Mouse (Mus musculus) kidney, postnatal 0 days (tissue): ENCODE measurements around the gene Fbxo5. TPM values are rescaled to one million over a fixed set of nuclear protein-coding genes. Genes with fewer than 3 reads are reported as not detected.

Source experiments
- ATAC-seq: fragments of 200-750 bp; cut with Nextera tagmentation; replicated peaks from 2 replicates; pipeline ENCODE4 v1.8.0; 2017; ENCODE audit warnings: low read depth, moderate number of reproducible peaks, moderate TSS enrichment, moderate library complexity; ENCODE audit not compliant: low FRiP score
- DNase-seq: peaks from one replicate; pipeline ENCODE4 v3.0.0-alpha.2; 2016; ENCODE audit warnings: low spot score
- H3K27ac ChIP-seq: fragments of 300-500 bp; sonication (generic); 2 replicates; pipeline ENCODE4 v1.5.1; 2014; ENCODE audit warnings: mild to moderate bottlenecking
- H3K27me3 ChIP-seq: fragments of 300-500 bp; sonication (generic); 2 replicates; pipeline ENCODE4 v1.6.1; 2014; ENCODE audit warnings: low read length, mixed read lengths; ENCODE audit not compliant: insufficient read depth
- H3K36me3 ChIP-seq: fragments of 300-500 bp; sonication (generic); 2 replicates; pipeline ENCODE4 v1.6.1; 2014; ENCODE audit warnings: low read length, mixed read lengths; ENCODE audit not compliant: insufficient read depth
- H3K4me1 ChIP-seq: fragments of 300-500 bp; sonication (generic); replicated peaks from 2 replicates; pipeline ENCODE4 v1.6.1; 2014; ENCODE audit warnings: antibody characterized with exemption, low read length, mixed read lengths; ENCODE audit not compliant: insufficient read depth
- H3K4me2 ChIP-seq: fragments of 300-500 bp; sonication (generic); 2 replicates; pipeline ENCODE4 v1.6.1; 2014; ENCODE audit warnings: mild to moderate bottlenecking, low read length, moderate library complexity, mixed read lengths
- H3K4me3 ChIP-seq: fragments of 300-500 bp; sonication (generic); replicated peaks from 2 replicates; pipeline ENCODE4 v1.5.1; 2014; ENCODE audit warnings: low read depth, low read length
- H3K9ac ChIP-seq: fragments of 300-500 bp; sonication (generic); 2 replicates; pipeline ENCODE4 v1.6.1; 2014; ENCODE audit warnings: low read depth, low read length
- H3K9me3 ChIP-seq: fragments of 300-500 bp; sonication (generic); replicated peaks from 2 replicates; pipeline ENCODE4 v1.6.1; 2016; ENCODE audit warnings: low read length, inconsistent platforms, mixed read lengths
- CTCF ChIP-seq: IDR thresholded peaks from 2 replicates; pipeline ENCODE4 v1.5.1; 2016; ENCODE audit warnings: antibody characterized with exemption, low read depth, mild to moderate bottlenecking, moderate library complexity
- WGBS: fragments of 180-500 bp; shearing (Covaris S2); extraction: QIAGEN DNeasy Blood & Tissue Kit; methylation state at CpG from one replicate; pipeline ENCODE4 v1.1.7; 2014; 5-methylcytosine and 5-hydroxymethylcytosine counted together
- polyA plus RNA-seq: library from polyadenylated mRNA; unstranded; fragments of >200 nt; fragmentation: Nextera tagmentation; extraction: Ambion mirVana; gene quantifications from 2 replicates; pipeline ENCODE4 v1.2.1, GENCODE M21; 2015

The Fbxo5 gene
- 29.3 and 38.3 TPM in 2 replicates for polyA plus RNA-seq

DNA sequence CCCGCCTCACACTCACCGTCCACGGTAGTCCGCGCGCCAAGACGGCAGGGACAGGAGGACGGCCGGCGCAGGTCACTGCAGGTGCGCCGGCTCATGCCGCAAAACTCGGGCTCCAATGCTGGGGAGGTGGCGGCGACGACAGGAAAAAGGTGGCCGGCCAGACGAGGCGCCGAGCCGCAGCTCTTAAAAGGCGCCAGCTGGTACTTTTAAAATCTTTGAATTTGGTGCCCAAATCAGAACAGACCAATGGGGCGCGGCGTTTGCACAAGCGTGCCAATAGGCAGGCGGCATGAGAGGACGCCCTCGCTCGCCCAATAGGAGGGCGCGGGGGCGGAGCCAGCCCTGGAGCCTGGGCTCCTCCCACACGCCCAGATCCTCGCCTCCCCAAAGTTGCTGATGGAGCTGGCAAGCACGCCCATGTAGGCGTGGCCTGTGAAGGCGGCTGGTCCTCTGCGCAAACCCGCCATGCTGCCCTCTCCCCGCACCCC lies at the start of gene Fbxo5:
TSS of gene Fbxo5 (minus strand) at position 358 of the 488 bp plus-strand sequence.
- H3K27ac ChIP-seq: peak within 1 kb of the TSS; percentile 80
- H3K9ac ChIP-seq: peak within 1 kb of the TSS; percentile 62
- TF ChIP-seq CTCF: no peak
- no peaks in the 10 kb centered on the region for H3K27me3 ChIP-seq
- H3K36me3 ChIP-seq: peaks cover 21% of the 10 kb centered on the region
- peak; percentile 99 for DNase-seq
- H3K4me1 ChIP-seq: peaks cover 13% of the 10 kb centered on the region; the same call in 1 of the 2 replicates
- H3K4me2 ChIP-seq: peak within 1 kb of the TSS; percentile 92
- WGBS: under 1% methylated on average over 40 of the region's 42 CpGs
- H3K4me3 ChIP-seq: peak within 1 kb of the TSS; percentile 78
- peak; percentile 96 for ATAC-seq
- H3K9me3 ChIP-seq: no peaks in the 10 kb centered on the region

DNA sequence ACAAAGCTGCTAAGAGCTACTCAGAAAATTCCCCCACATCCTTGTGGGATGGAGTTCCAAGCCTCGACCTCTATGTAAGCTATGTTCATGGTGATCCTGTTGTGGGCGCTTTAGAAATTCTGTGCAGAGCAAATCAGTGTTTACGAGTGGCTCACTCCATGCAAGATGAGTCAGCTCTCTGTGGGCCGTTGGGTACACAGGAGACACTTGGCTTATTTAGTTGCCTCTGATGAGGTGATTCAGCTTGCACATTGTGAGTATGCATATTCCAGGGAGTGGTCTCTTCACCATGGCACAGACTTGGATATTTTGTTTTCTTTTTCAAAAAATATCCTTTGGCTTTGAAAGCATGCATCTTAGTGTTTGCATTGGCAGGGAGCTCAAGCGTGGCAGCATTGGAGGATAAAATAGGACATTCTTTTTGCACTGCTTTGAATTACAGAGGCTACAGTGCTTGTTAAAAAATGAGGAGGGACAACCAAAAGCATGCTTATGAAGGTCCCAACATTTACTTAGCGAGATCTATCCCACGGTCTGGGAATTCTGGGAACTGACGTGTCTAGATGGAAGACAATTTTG lies 48.0 kb upstream of the Fbxo5 start:
- 85% methylated on average over 8 of the region's 8 CpGs for WGBS
- no peak overlapping the region for H3K4me3 ChIP-seq
- DNase-seq: no peak
- no peaks in the 10 kb centered on the region for H3K36me3 ChIP-seq
- no peaks in the 10 kb centered on the region for H3K27me3 ChIP-seq
- H3K27ac ChIP-seq: no peak overlapping the region
- H3K9ac ChIP-seq: no peak overlapping the region
- H3K4me2 ChIP-seq: no peak overlapping the region
- no peak for ATAC-seq
- no peak for TF ChIP-seq CTCF
- no peaks in the 10 kb centered on the region for H3K4me1 ChIP-seq
- H3K9me3 ChIP-seq: no peaks in the 10 kb centered on the region

DNA sequence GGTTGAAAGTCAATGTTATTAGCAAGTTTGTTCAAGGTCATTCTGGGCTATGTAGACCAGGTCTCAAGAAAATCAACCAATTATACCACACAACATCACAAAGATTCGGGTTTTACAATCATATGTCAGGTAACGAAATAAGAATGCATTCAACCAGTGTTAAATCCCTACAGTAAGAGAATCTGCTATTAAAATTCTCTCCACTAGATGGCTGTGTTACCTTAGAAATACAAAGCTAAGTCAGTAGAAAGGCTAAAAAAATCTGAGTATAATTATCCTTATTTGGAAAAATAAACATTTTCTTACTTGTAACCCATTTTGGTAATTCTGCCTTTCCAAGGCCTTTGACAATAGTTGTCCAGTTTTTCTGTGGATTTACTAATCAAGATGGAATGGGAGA lies 41.5 kb upstream of the Fbxo5 start:
- peak; percentile 74 for DNase-seq
- Histone ChIP-seq H3K4me1 (no peaks in the 10 kb centered on the region), H3K9me3 (no peaks in the 10 kb centered on the region), H3K9ac (no peak overlapping the region), H3K4me2 (no peak overlapping the region), H3K27me3 (no peaks in the 10 kb centered on the region), H3K4me3 (no peak overlapping the region), H3K36me3 (no peaks in the 10 kb centered on the region), H3K27ac (no peak overlapping the region)
- ATAC-seq: no peak
- 23% methylated on average over 2 of the region's 2 CpGs for WGBS
- TF ChIP-seq CTCF: peak; percentile 78

DNA sequence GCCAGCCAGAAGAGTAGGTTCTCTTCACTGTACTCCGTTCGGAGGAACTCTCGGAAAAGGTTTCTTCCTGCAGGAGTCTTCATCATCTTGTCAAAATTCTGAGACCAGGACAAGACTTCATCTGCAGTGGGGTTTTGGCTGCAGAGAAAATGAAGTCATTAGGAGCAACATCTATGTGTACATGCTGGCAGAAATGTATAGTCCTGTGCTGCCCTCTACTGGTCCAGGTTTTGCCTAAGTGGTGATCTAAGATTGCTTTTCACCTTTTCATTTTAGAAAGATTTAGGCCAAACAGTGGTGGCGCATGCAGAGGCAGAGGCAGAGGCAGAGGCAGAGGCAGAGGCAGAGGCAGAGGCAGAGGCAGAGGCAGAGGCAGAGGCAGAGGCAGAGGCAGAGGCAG lies 36.0 kb upstream of the Fbxo5 start:
- no peak overlapping the region for H3K4me3 ChIP-seq
- 72% methylated on average over 4 of the region's 4 CpGs for WGBS
- no peak overlapping the region for H3K9ac ChIP-seq
- TF ChIP-seq CTCF: peak; percentile 74
- H3K9me3 ChIP-seq: no peaks in the 10 kb centered on the region
- no peaks in the 10 kb centered on the region for H3K4me1 ChIP-seq
- H3K27me3 ChIP-seq: no peaks in the 10 kb centered on the region
- ATAC-seq (no peak), DNase-seq (peak; percentile 81)
- no peak overlapping the region for H3K27ac ChIP-seq
- no peak overlapping the region for H3K4me2 ChIP-seq
- no peaks in the 10 kb centered on the region for H3K36me3 ChIP-seq

DNA sequence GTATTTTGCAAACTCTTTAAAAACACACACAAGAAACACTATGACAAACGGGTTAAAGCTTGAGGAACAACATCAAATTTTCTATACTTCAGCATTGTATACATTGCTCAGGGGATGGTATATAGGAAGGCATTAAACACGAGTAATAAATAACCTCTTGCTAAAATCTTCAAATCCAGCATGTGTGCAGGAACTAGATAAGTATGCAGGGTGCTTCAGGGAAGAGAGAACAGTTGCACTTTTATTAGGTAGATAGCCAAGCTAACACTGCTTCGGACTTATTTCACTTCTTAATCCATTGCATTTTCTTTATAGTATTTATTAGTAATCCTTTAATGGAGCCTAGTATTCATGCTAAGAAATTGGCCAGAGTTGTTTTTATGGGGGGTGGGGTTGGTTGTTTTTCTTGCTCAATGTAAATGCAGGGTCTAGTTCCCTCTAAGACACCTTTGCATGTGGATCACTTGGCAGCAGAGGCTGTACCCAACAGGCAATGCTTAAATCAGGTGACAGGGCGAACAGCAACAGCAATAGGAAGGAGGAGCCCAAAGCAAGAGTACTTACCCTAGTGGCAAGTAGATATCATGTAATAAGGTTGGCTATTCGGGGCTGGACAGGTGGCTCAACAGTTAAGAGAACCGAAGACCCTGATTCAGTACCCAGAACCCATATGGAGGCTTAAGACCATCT lies 21.1 kb upstream of the Fbxo5 start:
- TF ChIP-seq CTCF: no peak
- H3K9me3 ChIP-seq: no peaks in the 10 kb centered on the region
- no peak for DNase-seq
- no peaks in the 10 kb centered on the region for H3K27me3 ChIP-seq
- H3K36me3 ChIP-seq: no peaks in the 10 kb centered on the region
- H3K4me3 ChIP-seq: no peak overlapping the region
- no peak overlapping the region for H3K27ac ChIP-seq
- no peak for ATAC-seq
- 76% methylated on average over 6 of the region's 6 CpGs for WGBS
- no peak overlapping the region for H3K9ac ChIP-seq
- H3K4me2 ChIP-seq: no peak overlapping the region
- H3K4me1 ChIP-seq: peaks cover 5% of the 10 kb centered on the region; the same call in 1 of the 2 replicates

DNA sequence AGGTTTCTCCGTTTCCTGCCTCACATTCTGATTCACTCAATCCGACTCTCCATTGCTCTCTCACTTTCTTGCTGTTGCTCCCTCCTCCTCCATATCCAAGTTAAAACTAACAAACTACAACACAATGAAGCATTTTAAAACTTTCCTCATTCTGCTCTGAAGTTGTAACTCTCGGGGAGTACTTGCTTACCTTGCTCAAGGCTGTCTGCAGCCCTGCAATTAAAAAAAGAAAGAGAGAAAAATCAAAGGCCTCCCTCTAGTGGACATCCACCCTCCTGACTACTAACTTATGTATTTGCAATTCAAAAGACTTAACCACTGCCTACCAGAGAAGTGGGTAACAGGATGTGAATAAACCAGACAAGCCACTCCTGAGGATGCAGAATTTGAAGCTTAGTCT lies 19.4 kb upstream of the Fbxo5 start:
- Histone ChIP-seq H3K36me3 (no peaks in the 10 kb centered on the region), H3K4me3 (peak overlapping the region; percentile 88), H3K27me3 (no peaks in the 10 kb centered on the region), H3K9ac (peak overlapping the region; percentile 41; the same call in 1 of the 2 replicates), H3K4me2 (peak overlapping the region; percentile 68), H3K4me1 (peaks cover 5% of the 10 kb centered on the region; the same call in 1 of the 2 replicates), H3K9me3 (no peaks in the 10 kb centered on the region), H3K27ac (peak overlapping the region; percentile 98)
- TF ChIP-seq CTCF: peak; percentile 75
- 0% methylated on average over 3 of the region's 3 CpGs for WGBS
- no peak for ATAC-seq
- peak; percentile 86 for DNase-seq
